Mouse (Mus musculus): ENCODE results near the gene Arid3a.

GRCm38 (mm10) chr10:79950661-79951060 lies 23.8 kb downstream of the Arid3a start:
- no peak for TF ChIP-seq UBTF (IDR thresholded peaks at IDR 0.05; ENCODE audit: borderline replicate concordance, insufficient read depth, low read depth, low read length)
- TF ChIP-seq RCOR1 (IDR thresholded peaks at IDR 0.05; ENCODE audit: low read depth, low read length) = no peak
- no peak for TF ChIP-seq POLR2A (IDR thresholded peaks at IDR 0.05; ENCODE audit: control insufficient read depth in 1 of 2, insufficient read depth in 1 of 2, low read depth in 1 of 2, low read length in 2 of 2, poor library complexity in 1 of 2)
- TF ChIP-seq TCF12 (IDR thresholded peaks at IDR 0.05; ENCODE audit: low read depth, low read length) = no peak
- no peak for TF ChIP-seq SMC3 (IDR thresholded peaks at IDR 0.05; ENCODE audit: low read depth, low read length)
- TF ChIP-seq HCFC1 (IDR thresholded peaks at IDR 0.05; ENCODE audit: low read depth, low read length) = no peak
- no peak for TF ChIP-seq CTCF (IDR thresholded peaks at IDR 0.05 in 2 of 3, conservative IDR thresholded peaks at IDR 0.05 in 1 of 3; ENCODE audit: control insufficient read depth in 1 of 3, insufficient read depth in 1 of 3, low read depth in 2 of 3, low read length in 3 of 3, poor library complexity in 1 of 3, severe bottlenecking in 1 of 3)
- TF ChIP-seq POLR2AphosphoS5 (IDR thresholded peaks at IDR 0.05; ENCODE audit: borderline replicate concordance, low read depth, low read length) = no peak
- TF ChIP-seq MYB (IDR thresholded peaks at IDR 0.05; ENCODE audit: low read depth, low read length) = no peak
